Mouse (Mus musculus): Measurements from ENCODE around the gene Bfsp2. TPM values are rescaled to one million over a fixed set of nuclear protein-coding genes. Genes with fewer than 3 reads are reported as not detected.

The Bfsp2 gene
- polyA plus RNA-seq, 1 experiment from 2014 or later = 0.62 TPM

Other genes starting within 250 kb of the Bfsp2 start
- 25.5 and 26.3 TPM in 2 replicates for gene Trf, start 250.0 kb downstream of the Bfsp2 start, polyA plus RNA-seq (2016; fragmentation: Nextera tagmentation; extraction: Ambion mirVana)
- 1.9 and 2.2 TPM in 2 replicates for gene 1300017J02Rik, start 175.3 kb downstream of the Bfsp2 start, polyA plus RNA-seq (2016; fragmentation: Nextera tagmentation; extraction: Ambion mirVana)
- gene Topbp1, start 175.2 kb downstream of the Bfsp2 start, polyA plus RNA-seq (2016; fragmentation: Nextera tagmentation; extraction: Ambion mirVana) = 47.9 and 49.1 TPM in 2 replicates
- 78.7 and 93.5 TPM in 2 replicates for gene Cdv3, start 114.6 kb downstream of the Bfsp2 start, polyA plus RNA-seq (2016; fragmentation: Nextera tagmentation; extraction: Ambion mirVana)

All from neural tube, embryonic 12.5 days (tissue).